Mouse (Mus musculus) left cerebral cortex, adult 2 months (tissue): ENCODE measurements around the gene Cdyl. TPM values are rescaled to one million over a fixed set of nuclear protein-coding genes. Genes with fewer than 3 reads are reported as not detected.

Experiments
- DNase-seq, 2 experiments: peaks; one replicate each; pipeline ENCODE4 v3.0.0; 2021 to 2022; ENCODE audit warnings: low spot score in 2 of 2, mixed read lengths in 1 of 2; ENCODE audit errors: extremely low spot score in 1 of 2
- H3K27ac ChIP-seq: fragments of 200-600 bp; 2 replicates; pipeline ENCODE4 v1.8.1; 2022
- H3K4me3 ChIP-seq: fragments of 200-600 bp; 2 replicates; pipeline ENCODE4 v1.8.1; 2022
- CTCF ChIP-seq: fragments of 200-600 bp; IDR thresholded peaks from 2 replicates; pipeline ENCODE4 v1.8.1; 2022; ENCODE audit warnings: antibody characterized with exemption, mild to moderate bottlenecking, moderate library complexity
- intact Hi-C: fragments of 180-260 bp; cut with DNase I; formaldehyde crosslinking; loops from one replicate; pipeline ENCODE4 v1.15.1; 2025
- total RNA-seq, 2 experiments: library from RNA; stranded (reverse); gene quantifications; 2 replicates each; pipeline ENCODE4 v1.2.3; 2021

The Cdyl gene
- total RNA-seq, 2 experiments from 2014 or later = 54.1 to 54.3 TPM

- Histone ChIP-seq H3K4me3 (no peak overlapping the region), H3K27ac (no peak overlapping the region)
- TF ChIP-seq CTCF = no peak
- intact Hi-C loops = no loop called here
- DNase-seq = no peak
Measured at GRCm38 (mm10) chr13:35790431-35790830, 130.8 kb downstream of the Cdyl start.

DNA sequence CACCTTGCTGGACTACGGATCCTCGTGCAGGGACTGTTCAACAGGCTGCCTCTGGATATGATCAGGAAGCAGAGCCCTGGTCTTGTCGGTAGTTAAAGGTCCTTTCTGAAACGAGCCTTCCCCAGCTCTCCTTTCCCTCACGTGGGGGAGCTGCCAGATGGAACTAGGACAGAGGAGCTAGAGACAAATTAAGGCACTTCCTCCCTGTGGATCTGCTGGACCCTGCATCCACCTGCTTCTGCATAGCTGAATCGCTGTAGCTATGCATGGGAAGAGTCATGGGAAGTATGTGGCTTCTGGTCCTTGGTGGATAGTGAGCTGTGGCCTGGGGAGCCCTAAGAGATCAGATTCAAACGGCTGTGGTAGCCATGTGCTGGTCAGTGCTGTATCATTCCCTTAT, 134.7 kb downstream of the Cdyl start:
- DNase-seq = no peak
- Histone ChIP-seq H3K4me3 (no peak overlapping the region), H3K27ac (no peak overlapping the region)
- intact Hi-C loops = no loop called here
- TF ChIP-seq CTCF = no peak

DNA sequence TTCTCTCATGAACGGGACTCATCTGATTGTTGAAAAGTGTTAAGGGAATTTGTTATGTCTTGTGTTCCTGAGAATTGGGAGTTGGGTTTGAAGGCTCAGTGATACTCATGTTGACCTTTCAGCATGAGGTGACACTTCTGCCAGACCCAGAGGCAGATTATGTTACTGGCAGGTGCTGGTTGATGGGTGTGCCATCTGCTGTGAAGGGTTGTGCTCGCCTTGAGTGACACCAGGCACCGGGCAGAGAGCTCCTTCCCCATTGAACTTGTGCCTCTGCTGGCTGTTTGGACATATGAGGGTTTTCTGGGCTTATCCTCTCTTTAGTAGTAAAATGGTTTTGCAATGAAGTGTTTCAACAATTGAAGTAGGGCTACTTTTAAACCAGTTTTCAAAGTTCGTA, 135.1 kb downstream of the Cdyl start:
- Histone ChIP-seq H3K4me3 (no peak overlapping the region), H3K27ac (no peak overlapping the region)
- intact Hi-C loops = no loop called here
- no peak for DNase-seq
- no peak for TF ChIP-seq CTCF

GRCm38 (mm10) chr13:35795887-35796286, 136.3 kb downstream of the Cdyl start:
- no peak for TF ChIP-seq CTCF
- DNase-seq = no peak
- no peak overlapping the region for H3K4me3 ChIP-seq
- no peak overlapping the region for H3K27ac ChIP-seq
- intact Hi-C loops = no loop called here

DNA sequence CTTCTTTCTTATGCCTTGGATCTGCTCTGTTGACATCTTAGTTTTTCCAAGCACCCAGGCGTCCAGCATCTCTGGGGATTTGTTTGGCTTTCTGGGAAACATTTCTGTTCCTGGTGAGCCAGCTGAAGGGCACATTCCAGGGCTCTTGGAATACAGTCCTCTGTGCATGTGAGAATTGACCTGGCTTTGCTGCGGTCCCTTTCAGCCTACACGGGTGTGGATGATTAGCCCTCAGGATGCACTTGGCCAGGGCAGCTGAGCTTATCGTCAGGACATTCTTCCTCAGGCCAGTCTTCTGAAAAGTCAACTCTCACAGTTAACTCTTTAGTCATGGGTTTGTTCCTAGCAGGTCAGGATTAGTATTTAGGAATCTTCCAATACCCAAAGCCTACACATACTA, 136.7 kb downstream of the Cdyl start:
- no peak for DNase-seq
- TF ChIP-seq CTCF = no peak
- Histone ChIP-seq H3K27ac (no peak overlapping the region), H3K4me3 (no peak overlapping the region)
- intact Hi-C loops = no loop called here

DNA sequence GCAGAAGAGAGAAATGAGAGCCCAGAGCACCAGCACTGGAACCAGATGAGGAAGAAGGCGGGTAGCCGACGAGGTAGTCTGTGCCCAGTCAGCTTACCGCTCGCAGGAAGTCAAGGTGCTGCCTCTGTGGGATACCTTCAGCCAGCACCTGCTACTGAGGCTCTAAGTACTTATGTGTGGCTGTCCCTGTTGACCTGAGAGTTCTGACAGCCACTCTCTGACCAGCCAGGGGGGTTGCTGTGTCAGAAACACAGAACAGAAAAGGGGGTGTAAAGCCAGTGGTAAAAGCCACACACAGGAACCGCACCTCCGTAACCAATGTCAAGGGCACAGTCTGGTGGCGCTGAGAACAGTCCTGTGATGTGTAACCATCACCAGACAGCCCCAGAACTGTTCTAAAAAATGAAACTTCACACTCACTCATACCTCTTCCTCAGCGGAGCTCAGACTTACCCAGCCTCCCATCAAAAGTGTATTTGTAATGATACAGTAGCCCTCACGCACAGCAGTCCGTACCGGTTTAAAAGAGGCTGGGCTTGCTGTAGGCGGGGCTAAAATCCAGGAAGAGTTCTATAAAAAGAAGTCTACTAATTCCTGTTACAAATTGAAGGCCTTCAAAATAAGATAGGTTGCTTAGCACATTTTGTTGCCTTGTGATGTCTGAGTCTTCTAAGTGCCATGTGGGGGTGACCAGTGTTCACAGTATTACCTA, 138.3 kb downstream of the Cdyl start:
- DNase-seq = no peak
- no peak for TF ChIP-seq CTCF
- intact Hi-C loops = no loop called here
- Histone ChIP-seq H3K4me3 (no peak overlapping the region), H3K27ac (no peak overlapping the region)

GRCm38 (mm10) chr13:35798645-35799044, 139.0 kb downstream of the Cdyl start:
- DNase-seq = peak; percentile 31 to 41
- intact Hi-C loops = no loop called here
- Histone ChIP-seq H3K4me3 (no peak overlapping the region), H3K27ac (no peak overlapping the region)
- TF ChIP-seq CTCF = peak; percentile 58

DNA sequence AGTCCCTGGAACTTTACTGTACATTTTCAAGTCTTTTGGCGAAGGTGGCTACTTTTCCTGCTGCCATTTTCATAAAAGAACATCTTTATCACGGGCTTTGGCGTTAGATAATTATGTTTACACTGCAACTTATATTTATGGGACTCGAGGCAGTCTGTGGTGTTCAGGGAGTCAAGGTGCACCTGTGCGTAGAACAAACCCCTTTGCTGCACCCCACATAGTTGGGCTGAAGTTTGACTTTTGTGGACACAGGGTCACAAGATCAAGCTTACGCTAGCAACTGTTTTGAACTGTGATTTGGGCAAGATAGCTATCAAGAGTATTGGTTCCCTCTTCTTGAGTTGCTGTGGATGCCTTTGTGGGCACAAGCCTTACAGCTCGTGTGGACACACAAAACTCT, 140.6 kb downstream of the Cdyl start:
- Histone ChIP-seq H3K4me3 (no peak overlapping the region), H3K27ac (no peak overlapping the region)
- intact Hi-C loops = no loop called here
- TF ChIP-seq CTCF = no peak
- DNase-seq = no peak

DNA sequence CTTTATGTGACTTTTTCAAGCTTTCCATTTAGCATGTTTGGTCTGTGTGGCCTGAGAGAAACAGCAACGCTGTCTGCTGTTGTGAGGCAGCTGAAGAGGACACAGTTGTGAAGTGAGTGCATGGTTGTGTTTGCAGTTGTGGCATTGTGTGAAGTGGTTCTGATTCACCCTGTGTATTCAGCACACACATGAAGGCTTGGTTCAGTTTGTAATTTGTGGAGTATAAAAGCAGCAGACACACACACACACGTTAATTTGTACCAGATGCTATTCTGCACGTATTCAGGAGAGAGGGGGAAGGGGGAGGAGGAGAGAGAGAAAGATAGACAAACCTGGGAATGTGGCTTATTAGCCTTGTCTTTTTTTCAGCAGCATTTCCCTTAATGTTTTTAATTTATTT, 146.1 kb downstream of the Cdyl start:
- DNase-seq = no peak
- Histone ChIP-seq H3K27ac (no peak overlapping the region), H3K4me3 (no peak overlapping the region)
- TF ChIP-seq CTCF = no peak
- intact Hi-C loops = no loop called here

DNA sequence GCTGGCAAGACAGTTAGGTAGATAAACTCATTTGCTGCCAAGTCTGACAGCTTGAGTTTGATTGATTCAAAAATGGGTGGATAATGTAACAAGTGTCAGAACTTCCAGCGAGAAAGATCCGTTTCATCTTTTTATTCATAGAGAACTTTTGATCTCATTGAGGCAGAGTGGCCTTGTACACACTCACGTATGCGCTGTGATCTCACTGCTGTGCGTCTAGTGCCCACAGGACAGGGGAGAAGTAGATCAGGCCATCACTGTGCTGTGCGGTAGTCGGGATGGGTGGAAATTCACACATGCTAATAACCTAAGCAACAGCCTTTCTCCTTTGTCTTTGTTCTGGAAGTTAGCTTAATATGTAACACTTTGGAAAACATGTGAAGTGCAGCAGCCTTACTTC, 146.5 kb downstream of the Cdyl start:
- H3K27ac ChIP-seq = no peak overlapping the region
- no peak for TF ChIP-seq CTCF
- H3K4me3 ChIP-seq = no peak overlapping the region
- intact Hi-C loops = no loop called here
- DNase-seq = no peak

DNA sequence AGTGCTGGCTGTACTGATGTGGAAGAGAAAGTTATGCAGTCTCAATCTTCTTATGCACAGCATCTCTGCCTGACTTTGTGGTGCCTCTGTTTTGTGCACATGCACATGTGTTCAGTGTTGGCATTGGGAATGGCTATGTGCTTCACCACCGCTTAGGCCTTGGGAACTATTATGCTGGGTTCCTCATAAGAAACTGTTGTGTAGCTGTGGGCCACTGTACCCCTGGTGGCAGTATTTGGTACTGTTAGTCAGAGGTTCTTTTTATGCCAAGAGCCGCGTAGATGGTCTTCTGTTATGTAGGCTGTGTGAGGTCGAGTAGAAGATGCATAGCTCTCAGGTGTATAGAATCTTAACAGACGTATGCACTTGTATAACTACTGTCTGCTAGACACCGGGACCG, 147.4 kb downstream of the Cdyl start:
- DNase-seq = no peak
- no peak overlapping the region for H3K27ac ChIP-seq
- H3K4me3 ChIP-seq = no peak overlapping the region
- TF ChIP-seq CTCF = peak; percentile 43
- intact Hi-C loops = no loop called here

DNA sequence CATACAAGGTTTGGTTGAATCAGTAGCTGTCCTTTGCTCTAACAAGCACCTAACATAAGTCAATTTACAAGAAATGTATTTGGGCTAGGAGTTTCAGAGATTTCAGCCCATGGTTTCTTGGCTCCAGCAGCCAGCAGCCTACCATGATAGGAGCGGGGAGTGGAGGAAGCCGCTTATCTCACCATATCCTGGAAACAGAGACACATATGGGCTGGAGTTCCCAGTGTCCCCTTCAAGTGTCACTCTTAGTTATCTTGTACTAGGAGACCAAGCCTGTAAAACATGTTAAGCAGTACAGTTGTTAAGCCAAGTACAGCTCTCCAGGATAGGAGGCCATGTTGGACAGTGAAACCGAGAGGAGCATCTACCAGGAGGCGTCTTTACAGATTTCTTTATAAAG, 147.9 kb downstream of the Cdyl start:
- intact Hi-C loops = no loop called here
- no peak for DNase-seq
- Histone ChIP-seq H3K4me3 (no peak overlapping the region), H3K27ac (no peak overlapping the region)
- TF ChIP-seq CTCF = no peak

DNA sequence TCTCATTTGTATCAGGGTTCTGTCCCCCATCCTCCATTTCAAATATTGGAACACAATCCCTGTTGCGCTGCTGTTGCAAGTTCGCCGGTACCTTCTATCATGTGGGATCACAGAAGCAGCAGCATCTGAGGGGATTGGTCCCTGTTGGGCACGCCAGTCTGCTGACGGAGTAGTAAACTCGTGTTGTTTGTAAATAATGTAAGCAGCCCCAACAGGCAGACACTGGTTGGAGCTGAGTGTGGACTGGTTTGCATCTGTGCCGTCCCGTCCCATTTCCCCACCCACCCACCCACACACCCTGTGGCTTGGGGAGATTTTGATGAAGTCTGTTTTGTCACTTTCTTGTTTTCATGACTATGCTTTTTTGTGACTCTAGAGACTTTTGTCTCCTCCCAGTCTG, 148.3 kb downstream of the Cdyl start:
- intact Hi-C loops = no loop called here
- no peak overlapping the region for H3K4me3 ChIP-seq
- H3K27ac ChIP-seq = no peak overlapping the region
- no peak for TF ChIP-seq CTCF
- DNase-seq = no peak
